Mouse (Mus musculus) liver, embryonic 12.5 days (tissue): Measurements from ENCODE around the gene Apeh. TPM values are rescaled to one million over a fixed set of nuclear protein-coding genes. Genes with fewer than 3 reads are reported as not detected.
A peak's percentile ranks its signal among the peaks of the same experiment; 100 is the strongest.

Source experiments
- ATAC-seq: fragments of 200-750 bp; cut with Nextera tagmentation; 2 replicates; pipeline ENCODE4 v1.8.0; 2017; ENCODE audit warnings: moderate number of reproducible peaks, mild to moderate bottlenecking, moderate library complexity
- H3K27ac ChIP-seq: fragments of 300-500 bp; sonication (generic); 2 replicates; pipeline ENCODE4 v1.5.1; 2016; ENCODE audit warnings: mild to moderate bottlenecking
- H3K27me3 ChIP-seq: fragments of 300-500 bp; sonication (generic); replicated peaks from 2 replicates; pipeline ENCODE4 v1.6.1; 2016; ENCODE audit warnings: mild to moderate bottlenecking, moderate library complexity
- H3K36me3 ChIP-seq: fragments of 300-500 bp; sonication (generic); 2 replicates; pipeline ENCODE4 v1.6.1; 2016; ENCODE audit warnings: mild to moderate bottlenecking, moderate library complexity
- H3K4me1 ChIP-seq: fragments of 300-500 bp; sonication (generic); 2 replicates; pipeline ENCODE4 v1.6.1; 2016
- H3K4me2 ChIP-seq: fragments of 300-500 bp; sonication (generic); 2 replicates; pipeline ENCODE4 v1.6.1; 2016; ENCODE audit warnings: mild to moderate bottlenecking, moderate library complexity
- H3K4me3 ChIP-seq: fragments of 300-500 bp; sonication (generic); 2 replicates; pipeline ENCODE4 v1.5.1; 2016; ENCODE audit warnings: mild to moderate bottlenecking, moderate library complexity
- H3K9ac ChIP-seq: fragments of 300-500 bp; sonication (generic); 2 replicates; pipeline ENCODE4 v1.6.1; 2016; ENCODE audit warnings: mild to moderate bottlenecking, moderate library complexity
- H3K9me3 ChIP-seq: fragments of 300-500 bp; sonication (generic); replicated peaks from 2 replicates; pipeline ENCODE4 v1.6.1; 2016; ENCODE audit warnings: mild to moderate bottlenecking, moderate library complexity
- WGBS: fragments of 180-500 bp; shearing (Covaris S2); methylation state at CpG from one replicate; pipeline ENCODE4 v1.1.7; 2016; ENCODE audit not compliant: insufficient replicate concordance; 5-methylcytosine and 5-hydroxymethylcytosine counted together
- polyA plus RNA-seq: library from polyadenylated mRNA; unstranded; fragments of >200 nt; fragmentation: Nextera tagmentation; extraction: Ambion mirVana; gene quantifications from 2 replicates; pipeline ENCODE4 v1.2.1, GENCODE M21; 2016

Apeh gene
- polyA plus RNA-seq, 1 experiment from 2014 or later: 215 TPM

DNA sequence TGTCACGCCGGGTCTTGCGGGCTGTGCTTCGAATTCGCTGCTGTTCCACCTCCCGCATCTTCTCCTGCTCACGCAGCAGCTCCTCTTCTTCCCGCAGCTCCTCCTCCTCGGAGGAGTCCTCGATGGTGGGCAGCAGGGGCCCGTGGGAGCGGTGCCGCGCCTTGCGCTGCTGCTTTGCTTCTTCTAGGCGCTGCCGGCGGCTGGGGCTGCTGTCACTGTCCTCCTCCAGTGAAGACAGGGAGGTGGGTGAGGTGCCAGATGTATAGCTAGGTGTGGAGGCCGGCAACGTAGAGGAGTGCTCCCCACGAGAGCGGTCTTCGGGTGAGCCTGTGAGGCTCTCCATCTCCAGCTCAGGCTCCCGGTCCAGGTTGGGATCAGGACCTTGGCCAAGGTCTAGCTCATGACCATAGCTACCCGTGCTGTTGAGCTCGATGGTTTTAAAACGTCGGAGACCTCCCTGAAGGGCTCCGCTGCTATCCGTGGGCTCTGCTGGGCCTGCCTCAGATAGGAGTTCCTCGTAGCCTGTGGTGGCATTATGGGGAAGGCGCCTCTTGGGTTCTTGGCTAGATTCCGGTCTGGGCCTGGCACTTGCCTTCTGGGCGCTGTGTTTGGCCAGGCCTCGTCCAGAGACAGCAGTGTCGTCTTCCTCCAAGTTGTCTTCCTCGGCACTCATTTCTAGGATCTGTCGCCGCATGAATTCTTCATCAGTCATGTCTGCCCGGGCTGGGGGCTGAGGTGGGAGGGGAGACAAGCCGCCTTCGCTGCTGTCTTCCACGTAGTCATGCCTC, 21.1 kb upstream of the Apeh start:
- H3K36me3 ChIP-seq: no peaks in the 10 kb centered on the region
- ATAC-seq: no peak
- H3K9me3 ChIP-seq: no peaks in the 10 kb centered on the region
- H3K27ac ChIP-seq: no peak overlapping the region
- H3K4me2 ChIP-seq: peak overlapping the region; percentile 16; the same call in 1 of the 2 replicates
- 64% methylated on average over 43 of the region's 43 CpGs for WGBS
- peaks cover 67% of the 10 kb centered on the region for H3K27me3 ChIP-seq
- peaks cover 26% of the 10 kb centered on the region for H3K4me1 ChIP-seq
- no peak overlapping the region for H3K4me3 ChIP-seq
- H3K9ac ChIP-seq: no peak overlapping the region

DNA sequence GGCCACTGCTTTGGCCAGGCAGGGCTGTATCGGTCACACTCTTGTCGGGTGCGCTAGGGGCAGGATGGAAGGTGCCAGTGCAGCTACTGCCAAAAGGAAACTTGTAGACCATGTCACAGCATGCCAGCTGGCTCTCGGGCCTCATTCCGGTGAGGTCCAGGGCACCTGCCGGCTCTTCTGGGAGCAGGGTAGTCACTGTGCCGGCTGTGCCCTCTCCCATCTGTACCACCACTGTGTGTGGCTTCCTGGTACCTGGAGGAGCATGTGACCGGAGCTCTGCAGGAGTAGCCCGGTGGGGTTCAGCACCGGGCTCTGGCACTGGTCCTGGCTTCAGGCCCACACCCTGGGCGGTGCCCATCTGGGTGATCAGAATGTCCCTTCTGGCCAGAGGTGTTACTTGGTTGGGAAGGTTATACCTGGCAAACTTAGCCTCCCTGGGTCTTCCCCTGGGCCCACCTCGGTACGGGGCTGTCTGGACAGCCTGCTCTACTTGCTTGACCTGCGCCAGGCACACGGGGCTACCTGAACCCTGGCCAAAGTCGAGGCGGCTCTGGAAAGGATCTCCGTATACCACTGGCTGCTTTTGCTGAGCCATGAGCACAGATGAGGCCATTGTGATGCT, 18.4 kb upstream of the Apeh start:
- Histone ChIP-seq H3K27ac (no peak overlapping the region), H3K36me3 (no peaks in the 10 kb centered on the region), H3K4me1 (peaks cover 28% of the 10 kb centered on the region), H3K27me3 (peaks cover 81% of the 10 kb centered on the region), H3K9me3 (no peaks in the 10 kb centered on the region), H3K9ac (no peak overlapping the region), H3K4me2 (no peak overlapping the region), H3K4me3 (no peak overlapping the region)
- no peak for ATAC-seq
- WGBS: 83% methylated on average over 18 of the region's 18 CpGs

- Histone ChIP-seq H3K27me3 (peaks cover 76% of the 10 kb centered on the region), H3K9me3 (no peaks in the 10 kb centered on the region), H3K4me3 (peak overlapping the region; percentile 37), H3K36me3 (no peaks in the 10 kb centered on the region), H3K4me1 (peaks cover 29% of the 10 kb centered on the region), H3K9ac (peak overlapping the region; percentile 36; the same call in 1 of the 2 replicates), H3K27ac (no peak overlapping the region), H3K4me2 (peak overlapping the region; percentile 66)
- ATAC-seq: no peak
- 65% methylated on average over 17 of the region's 17 CpGs for WGBS
Measured at GRCm38 (mm10) chr9:108111593-108112121, 17.3 kb upstream of the Apeh start.

GRCm38 (mm10) chr9:108111101-108111592, 16.7 kb upstream of the Apeh start:
- no peak overlapping the region for H3K27ac ChIP-seq
- peak overlapping the region; percentile 36; the same call in 1 of the 2 replicates for H3K9ac ChIP-seq
- 14% methylated on average over 22 of the region's 22 CpGs for WGBS
- peaks cover 71% of the 10 kb centered on the region for H3K27me3 ChIP-seq
- H3K9me3 ChIP-seq: no peaks in the 10 kb centered on the region
- H3K4me2 ChIP-seq: peak overlapping the region; percentile 66
- H3K4me3 ChIP-seq: peak overlapping the region; percentile 37
- no peak for ATAC-seq
- no peaks in the 10 kb centered on the region for H3K36me3 ChIP-seq
- peaks cover 29% of the 10 kb centered on the region for H3K4me1 ChIP-seq

DNA sequence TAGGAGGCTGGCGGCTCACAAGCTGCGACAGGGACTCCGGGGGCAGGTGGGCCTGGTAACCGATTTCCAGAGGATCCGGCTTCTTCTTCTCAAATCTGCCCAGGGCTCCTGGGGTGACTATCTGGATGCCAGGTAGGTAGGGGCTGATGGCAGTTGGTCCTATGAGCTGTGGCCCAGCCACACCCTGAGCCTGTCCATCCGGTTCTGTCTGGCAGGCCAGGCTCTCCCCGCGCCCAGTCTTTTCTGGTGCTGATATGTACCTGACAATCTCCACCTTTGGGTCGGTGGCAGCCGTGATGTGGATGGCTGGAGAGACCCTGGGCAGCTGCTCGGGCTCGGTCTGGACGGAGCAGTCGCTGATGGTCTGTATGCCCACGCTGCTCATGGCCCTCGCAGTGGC, 15.8 kb upstream of the Apeh start:
- no peak for ATAC-seq
- peaks cover 61% of the 10 kb centered on the region for H3K27me3 ChIP-seq
- H3K9ac ChIP-seq: no peak overlapping the region
- H3K36me3 ChIP-seq: no peaks in the 10 kb centered on the region
- no peak overlapping the region for H3K27ac ChIP-seq
- H3K4me1 ChIP-seq: peaks cover 39% of the 10 kb centered on the region
- H3K4me3 ChIP-seq: 0 out of 2 replicates have a peak overlapping the region, but pooled peaks have one; percentile 37
- H3K4me2 ChIP-seq: peak overlapping the region; percentile 66
- 68% methylated on average over 16 of the region's 16 CpGs for WGBS
- no peaks in the 10 kb centered on the region for H3K9me3 ChIP-seq

DNA sequence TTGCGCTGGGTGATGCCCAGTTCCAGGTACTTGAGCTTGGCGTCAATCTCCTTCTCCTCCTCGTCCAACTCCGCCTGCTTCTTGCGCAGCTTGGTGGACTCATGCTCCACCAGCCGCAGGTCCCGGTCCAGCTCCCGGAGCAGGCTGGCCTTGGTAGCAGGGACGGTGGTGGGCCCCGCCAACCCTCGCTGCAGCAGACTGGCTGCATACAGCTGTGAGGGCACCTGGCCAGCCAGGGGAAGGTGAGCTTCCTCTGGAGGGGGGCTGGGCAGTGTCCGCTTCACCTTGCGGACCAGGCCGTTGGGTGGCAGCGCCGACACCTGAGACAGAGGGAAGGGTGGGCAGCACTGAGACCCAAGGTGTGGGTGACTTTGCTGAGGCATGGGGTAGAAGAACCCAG, 13.5 kb upstream of the Apeh start:
- no peak overlapping the region for H3K9ac ChIP-seq
- H3K4me2 ChIP-seq: no peak overlapping the region
- H3K9me3 ChIP-seq: no peaks in the 10 kb centered on the region
- H3K4me3 ChIP-seq: no peak overlapping the region
- ATAC-seq: no peak
- WGBS: 89% methylated on average over 16 of the region's 16 CpGs
- H3K27me3 ChIP-seq: peaks cover 38% of the 10 kb centered on the region
- H3K27ac ChIP-seq: no peak overlapping the region
- peaks cover 62% of the 10 kb centered on the region for H3K4me1 ChIP-seq
- H3K36me3 ChIP-seq: peaks cover 6% of the 10 kb centered on the region

GRCm38 (mm10) chr9:108106090-108106489, 11.7 kb upstream of the Apeh start:
- Histone ChIP-seq H3K27me3 (peaks cover 20% of the 10 kb centered on the region), H3K4me1 (peaks cover 75% of the 10 kb centered on the region), H3K4me3 (no peak overlapping the region), H3K9ac (no peak overlapping the region), H3K4me2 (peak overlapping the region; percentile 73), H3K9me3 (no peaks in the 10 kb centered on the region), H3K36me3 (peaks cover 23% of the 10 kb centered on the region), H3K27ac (no peak overlapping the region)
- 86% methylated on average over 23 of the region's 23 CpGs for WGBS
- ATAC-seq: no peak

DNA sequence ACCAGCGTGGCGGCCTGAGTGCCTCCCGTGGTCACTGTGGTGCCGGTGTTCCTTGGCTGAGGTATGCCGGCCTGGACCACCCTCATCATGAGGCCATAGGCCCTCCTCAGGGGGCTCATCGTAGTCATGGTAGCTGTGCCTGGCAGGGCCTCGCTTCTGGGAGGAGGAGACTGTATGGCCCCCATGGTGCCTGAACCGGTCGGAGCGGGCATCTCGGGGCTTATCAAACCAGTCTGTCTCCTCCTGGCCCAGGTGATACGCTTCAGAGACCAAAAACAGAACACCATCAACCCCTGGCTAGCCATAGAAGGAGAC, 11.1 kb upstream of the Apeh start:
- peak overlapping the region; percentile 71 for H3K9ac ChIP-seq
- 72% methylated on average over 12 of the region's 12 CpGs for WGBS
- H3K4me1 ChIP-seq: peaks cover 72% of the 10 kb centered on the region

GRCm38 (mm10) chr9:108104766-108105548, 10.6 kb upstream of the Apeh start:
- peak; percentile 80 for ATAC-seq
- Histone ChIP-seq H3K9me3 (no peaks in the 10 kb centered on the region), H3K36me3 (peaks cover 31% of the 10 kb centered on the region), H3K27ac (peak overlapping the region; percentile 79), H3K4me1 (peaks cover 66% of the 10 kb centered on the region), H3K4me2 (peak overlapping the region; percentile 73), H3K27me3 (peaks cover 9% of the 10 kb centered on the region), H3K4me3 (peak overlapping the region; percentile 54), H3K9ac (peak overlapping the region; percentile 71)
- 39% methylated on average over 31 of the region's 31 CpGs for WGBS

More for the DNA sequence above, 11.1 kb upstream of the Apeh start:
- Histone ChIP-seq H3K27ac (peak overlapping the region; percentile 79), H3K27me3 (peaks cover 14% of the 10 kb centered on the region), H3K4me2 (peak overlapping the region; percentile 73), H3K9me3 (no peaks in the 10 kb centered on the region), H3K36me3 (peaks cover 29% of the 10 kb centered on the region), H3K4me3 (peak overlapping the region; percentile 54)
- no peak for ATAC-seq

DNA sequence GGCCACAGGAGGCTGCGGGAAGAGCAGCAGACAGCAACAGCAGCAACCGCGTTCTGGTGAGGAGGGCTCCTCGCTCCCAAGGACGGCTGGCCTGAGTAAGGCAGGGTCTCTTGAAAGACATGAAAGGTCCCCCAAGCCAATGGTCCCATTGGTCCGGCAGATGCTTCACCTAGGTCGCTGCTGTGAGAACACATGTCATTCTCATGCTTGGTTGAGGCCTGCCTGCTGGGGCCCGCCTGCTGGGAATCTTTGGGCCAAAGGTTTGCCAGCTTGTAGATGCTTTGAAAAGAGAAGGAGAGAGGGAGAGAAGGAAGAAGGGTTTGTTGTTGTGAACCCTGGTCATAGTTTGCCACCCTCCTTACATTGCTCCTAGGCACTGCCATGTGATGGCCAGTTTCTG, 5.2 kb upstream of the Apeh start:
- H3K4me3 ChIP-seq: no peak overlapping the region
- peak overlapping the region; percentile 100 for H3K27ac ChIP-seq
- 0 out of 2 replicates have a peak overlapping the region, but pooled peaks have one; percentile 2 for H3K9ac ChIP-seq
- H3K4me2 ChIP-seq: no peak overlapping the region
- H3K36me3 ChIP-seq: peaks cover 53% of the 10 kb centered on the region
- WGBS: 82% methylated on average over 8 of the region's 8 CpGs
- no peaks in the 10 kb centered on the region for H3K9me3 ChIP-seq
- peaks cover 77% of the 10 kb centered on the region for H3K4me1 ChIP-seq
- no peak for ATAC-seq
- no peaks in the 10 kb centered on the region for H3K27me3 ChIP-seq

DNA sequence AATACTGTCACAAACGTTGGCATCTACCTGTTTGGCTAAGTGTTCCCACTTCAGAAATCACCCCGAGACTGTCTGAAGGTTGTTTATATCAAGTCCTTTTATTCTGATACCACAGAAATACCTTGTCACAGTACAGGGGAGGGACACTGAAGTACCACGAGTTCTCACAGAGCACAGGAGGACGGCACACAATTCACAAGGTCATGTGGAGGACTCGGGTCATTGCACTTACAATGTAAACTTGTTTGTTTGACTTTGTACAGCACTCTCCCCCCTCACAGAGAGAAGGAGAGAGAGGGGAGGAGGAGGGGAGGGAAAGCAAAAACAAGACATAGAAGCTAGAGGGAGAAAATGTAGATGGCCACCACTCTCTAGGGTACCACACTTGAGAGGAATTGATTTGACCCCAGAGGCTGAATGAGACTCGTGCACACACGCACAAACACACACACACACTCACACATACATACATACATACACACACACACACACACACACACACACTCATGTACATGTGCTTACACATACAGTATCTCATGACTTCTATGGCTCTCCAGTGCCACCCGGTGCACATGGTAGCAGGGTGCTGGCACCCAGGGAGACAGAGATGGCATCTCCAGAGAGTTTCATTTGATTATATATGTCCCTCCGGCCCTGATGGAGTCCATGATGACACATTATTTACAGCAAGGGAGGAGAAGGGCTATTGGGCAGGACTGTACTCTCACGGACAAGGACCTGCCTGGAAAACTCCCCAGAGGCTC, 1.7 kb upstream of the Apeh start:
- H3K9ac ChIP-seq: peak overlapping the region; percentile 94
- H3K4me1 ChIP-seq: peaks cover 70% of the 10 kb centered on the region

More for the DNA sequence above, 1.7 kb upstream of the Apeh start:
- H3K4me2 ChIP-seq: peak overlapping the region; percentile 92
- no peaks in the 10 kb centered on the region for H3K27me3 ChIP-seq
- H3K4me3 ChIP-seq: peak overlapping the region; percentile 93
- no peaks in the 10 kb centered on the region for H3K9me3 ChIP-seq
- ATAC-seq: no peak
- peak overlapping the region; percentile 100 for H3K27ac ChIP-seq
- peaks cover 50% of the 10 kb centered on the region for H3K36me3 ChIP-seq
- 43% methylated on average over 10 of the region's 10 CpGs for WGBS
